Mouse (Mus musculus): ENCODE measurements around the gene Ifngr2. TPM values are rescaled to one million over a fixed set of nuclear protein-coding genes. Genes with fewer than 3 reads are reported as not detected.

Ifngr2 gene
- polyA plus RNA-seq, 1 experiment from 2014 or later, result 140 TPM

DNA sequence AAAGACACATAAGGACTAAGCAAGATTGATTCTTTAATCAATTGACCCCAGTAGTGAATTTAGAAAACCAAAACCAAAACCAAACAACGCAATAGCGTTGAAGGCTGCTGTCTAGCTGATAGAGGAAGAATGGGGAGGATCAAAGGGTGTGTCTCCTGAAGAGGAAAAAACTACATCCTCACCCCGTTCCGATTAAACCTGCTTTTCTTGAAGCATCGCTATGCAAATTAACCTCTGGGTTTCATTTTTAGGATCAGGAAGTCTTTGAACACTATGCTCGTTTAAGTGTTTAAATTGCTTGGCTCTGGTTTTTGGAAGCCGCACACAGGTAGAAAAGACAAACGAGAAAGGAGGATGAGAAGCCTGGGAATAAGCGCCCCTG, 49.5 kb downstream of the Ifngr2 start:
- no peak overlapping the region; a peak in 1 of 4 replicates for H3K27ac ChIP-seq (replicated peaks in 1 of 2; ENCODE audit: control insufficient read depth in 1 of 2, insufficient read depth in 1 of 2, low read depth in 2 of 2, low read length in 2 of 2)
- no peaks in the 10 kb centered on the region for H3K27me3 ChIP-seq (ENCODE audit: control insufficient read depth, insufficient read depth, low read length)
- no peaks in the 10 kb centered on the region for H3K9me3 ChIP-seq (ENCODE audit: control insufficient read depth, low read length)
- H3K9ac ChIP-seq (ENCODE audit: low read length), result peak overlapping the region; percentile 83
- no peaks in the 10 kb centered on the region for H3K36me3 ChIP-seq (ENCODE audit: control insufficient read depth, insufficient read depth, low read length)
- 19% methylated on average over 9 of the region's 9 CpGs for WGBS
- H3K4me2 ChIP-seq (ENCODE audit: low read length), result peak overlapping the region; percentile 82
- H3K4me1 ChIP-seq (ENCODE audit: control insufficient read depth in 2 of 2, insufficient read depth in 2 of 2, low read length in 2 of 2), result peaks cover 0 to 7% of the 10 kb centered on the region in 2 experiments; a peak in 2 of 4 replicates
- peak overlapping the region; percentile 80 to 88 for H3K4me3 ChIP-seq (ENCODE audit: control insufficient read depth in 1 of 2, insufficient read depth in 1 of 2, low read depth in 1 of 2, low read length in 2 of 2)
- ATAC-seq (ENCODE audit: insufficient number of reproducible peaks, insufficient read depth, low FRiP score, low read depth), result no peak

- under 1% methylated on average over 75 of the region's 75 CpGs for WGBS
- H3K9ac ChIP-seq (ENCODE audit: low read length), result peak overlapping the region; percentile 83
- no peaks in the 10 kb centered on the region for H3K9me3 ChIP-seq (ENCODE audit: control insufficient read depth, low read length)
- H3K4me1 ChIP-seq (ENCODE audit: control insufficient read depth in 2 of 2, insufficient read depth in 2 of 2, low read length in 2 of 2), result peaks cover 0 to 7% of the 10 kb centered on the region in 2 experiments; a peak in 2 of 4 replicates
- H3K4me3 ChIP-seq (ENCODE audit: control insufficient read depth in 1 of 2, insufficient read depth in 1 of 2, low read depth in 1 of 2, low read length in 2 of 2), result peak overlapping the region; percentile 80 to 88
- H3K36me3 ChIP-seq (ENCODE audit: control insufficient read depth, insufficient read depth, low read length), result no peaks in the 10 kb centered on the region
- H3K27me3 ChIP-seq (ENCODE audit: control insufficient read depth, insufficient read depth, low read length), result no peaks in the 10 kb centered on the region
- H3K27ac ChIP-seq (replicated peaks in 1 of 2; ENCODE audit: control insufficient read depth in 1 of 2, insufficient read depth in 1 of 2, low read depth in 2 of 2, low read length in 2 of 2), result peak overlapping the region; percentile 9 to 77; a peak in 2 of 4 replicates
- H3K4me2 ChIP-seq (ENCODE audit: low read length), result peak overlapping the region; percentile 82
- ATAC-seq (ENCODE audit: insufficient number of reproducible peaks, insufficient read depth, low FRiP score, low read depth), result peak; percentile 55
These were observed 50.2 kb downstream of the Ifngr2 start for GRCm38 (mm10) chr16:91596779-91597671.

DNA sequence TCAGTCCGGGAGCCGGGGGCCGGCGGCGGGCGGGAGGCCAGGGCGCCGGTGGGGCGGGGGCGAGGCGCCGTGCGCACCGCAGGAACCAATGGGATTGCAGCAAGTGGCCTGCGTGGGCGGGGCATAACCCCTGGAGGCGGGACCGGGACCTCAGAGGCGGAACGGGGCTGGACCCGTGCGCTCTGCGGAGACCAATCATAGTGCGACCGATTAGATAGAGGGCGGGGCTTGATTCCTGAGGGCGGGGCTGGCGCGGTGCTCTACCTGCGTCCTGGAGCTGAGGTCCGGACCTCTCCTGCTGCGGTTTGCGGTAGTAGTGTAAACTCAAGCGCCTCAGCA, 50.8 kb downstream of the Ifngr2 start, which contains the start of gene Tmem50b:
TSS of gene Tmem50b (minus strand) at position 129 of the 339 bp plus-strand sequence.
- ATAC-seq (ENCODE audit: insufficient number of reproducible peaks, insufficient read depth, low FRiP score, low read depth), result peak; percentile 99
- under 1% methylated on average over 34 of the region's 34 CpGs for WGBS
- peak within 1 kb of the TSS; percentile 9 to 77; a peak in 2 of 4 replicates for H3K27ac ChIP-seq (replicated peaks in 1 of 2; ENCODE audit: control insufficient read depth in 1 of 2, insufficient read depth in 1 of 2, low read depth in 2 of 2, low read length in 2 of 2)

GRCm38 (mm10) chr16:91599242-91599641, 52.4 kb downstream of the Ifngr2 start:
- Histone ChIP-seq H3K27me3 (ENCODE audit: control insufficient read depth, insufficient read depth, low read length) (no peaks in the 10 kb centered on the region), H3K4me3 (ENCODE audit: control insufficient read depth in 1 of 2, insufficient read depth in 1 of 2, low read depth in 1 of 2, low read length in 2 of 2) (no peak overlapping the region), H3K4me2 (ENCODE audit: low read length) (no peak overlapping the region), H3K9me3 (ENCODE audit: control insufficient read depth, low read length) (no peaks in the 10 kb centered on the region), H3K27ac (replicated peaks in 1 of 2; ENCODE audit: control insufficient read depth in 1 of 2, insufficient read depth in 1 of 2, low read depth in 2 of 2, low read length in 2 of 2) (no peak overlapping the region), H3K4me1 (ENCODE audit: control insufficient read depth in 2 of 2, insufficient read depth in 2 of 2, low read length in 2 of 2) (peaks cover 0 to 7% of the 10 kb centered on the region in 2 experiments; a peak in 2 of 4 replicates), H3K36me3 (ENCODE audit: control insufficient read depth, insufficient read depth, low read length) (no peaks in the 10 kb centered on the region), H3K9ac (ENCODE audit: low read length) (no peak overlapping the region)
- ATAC-seq (ENCODE audit: insufficient number of reproducible peaks, insufficient read depth, low FRiP score, low read depth), result no peak

More for the DNA sequence above, 50.8 kb downstream of the Ifngr2 start, which contains the start of gene Tmem50b:
- Histone ChIP-seq H3K9me3 (ENCODE audit: control insufficient read depth, low read length) (no peaks in the 10 kb centered on the region), H3K27me3 (ENCODE audit: control insufficient read depth, insufficient read depth, low read length) (no peaks in the 10 kb centered on the region), H3K4me2 (ENCODE audit: low read length) (peak within 1 kb of the TSS; percentile 82), H3K4me1 (ENCODE audit: control insufficient read depth in 2 of 2, insufficient read depth in 2 of 2, low read length in 2 of 2) (peaks cover 0 to 7% of the 10 kb centered on the region in 2 experiments; a peak in 2 of 4 replicates), H3K9ac (ENCODE audit: low read length) (peak within 1 kb of the TSS; percentile 83), H3K36me3 (ENCODE audit: control insufficient read depth, insufficient read depth, low read length) (no peaks in the 10 kb centered on the region), H3K4me3 (ENCODE audit: control insufficient read depth in 1 of 2, insufficient read depth in 1 of 2, low read depth in 1 of 2, low read length in 2 of 2) (peak within 1 kb of the TSS; percentile 80 to 88)

DNA sequence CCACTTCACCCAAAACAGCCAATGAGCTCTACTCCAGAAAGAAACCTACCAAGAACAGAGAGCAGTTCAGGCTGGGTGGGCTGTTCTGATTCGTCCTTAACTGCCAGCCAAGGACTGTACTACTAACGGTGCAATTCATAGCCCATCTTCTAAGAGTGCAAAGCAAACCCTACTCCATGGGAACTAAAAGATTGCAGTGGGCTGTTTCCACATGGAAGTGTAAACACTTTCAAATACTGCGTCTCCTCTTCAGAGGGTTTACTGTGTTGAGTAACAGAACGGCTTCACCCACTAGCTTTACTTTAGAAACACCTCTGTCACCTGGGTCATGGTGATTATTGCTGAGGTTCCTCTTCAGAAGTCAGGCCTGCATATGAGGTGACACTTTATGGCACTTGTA, 54.2 kb downstream of the Ifngr2 start:
- Histone ChIP-seq H3K9ac (ENCODE audit: low read length) (no peak overlapping the region), H3K4me1 (ENCODE audit: control insufficient read depth in 2 of 2, insufficient read depth in 2 of 2, low read length in 2 of 2) (peaks cover 0 to 7% of the 10 kb centered on the region in 2 experiments; a peak in 2 of 4 replicates), H3K4me2 (ENCODE audit: low read length) (no peak overlapping the region), H3K27me3 (ENCODE audit: control insufficient read depth, insufficient read depth, low read length) (no peaks in the 10 kb centered on the region), H3K4me3 (ENCODE audit: control insufficient read depth in 1 of 2, insufficient read depth in 1 of 2, low read depth in 1 of 2, low read length in 2 of 2) (no peak overlapping the region), H3K27ac (replicated peaks in 1 of 2; ENCODE audit: control insufficient read depth in 1 of 2, insufficient read depth in 1 of 2, low read depth in 2 of 2, low read length in 2 of 2) (no peak overlapping the region), H3K36me3 (ENCODE audit: control insufficient read depth, insufficient read depth, low read length) (no peaks in the 10 kb centered on the region), H3K9me3 (ENCODE audit: control insufficient read depth, low read length) (no peaks in the 10 kb centered on the region)
- WGBS, result 73% methylated on average over 4 of the region's 4 CpGs
- ATAC-seq (ENCODE audit: insufficient number of reproducible peaks, insufficient read depth, low FRiP score, low read depth), result no peak

- 70% methylated on average over 9 of the region's 9 CpGs for WGBS
- Histone ChIP-seq H3K27ac (replicated peaks in 1 of 2; ENCODE audit: control insufficient read depth in 1 of 2, insufficient read depth in 1 of 2, low read depth in 2 of 2, low read length in 2 of 2) (no peak overlapping the region), H3K4me1 (ENCODE audit: control insufficient read depth in 2 of 2, insufficient read depth in 2 of 2, low read length in 2 of 2) (peaks cover 0 to 2% of the 10 kb centered on the region in 2 experiments; a peak in 2 of 4 replicates), H3K4me2 (ENCODE audit: low read length) (no peak overlapping the region), H3K36me3 (ENCODE audit: control insufficient read depth, insufficient read depth, low read length) (no peaks in the 10 kb centered on the region), H3K27me3 (ENCODE audit: control insufficient read depth, insufficient read depth, low read length) (no peaks in the 10 kb centered on the region), H3K9ac (ENCODE audit: low read length) (no peak overlapping the region), H3K9me3 (ENCODE audit: control insufficient read depth, low read length) (no peaks in the 10 kb centered on the region), H3K4me3 (ENCODE audit: control insufficient read depth in 1 of 2, insufficient read depth in 1 of 2, low read depth in 1 of 2, low read length in 2 of 2) (no peak overlapping the region)
- ATAC-seq (ENCODE audit: insufficient number of reproducible peaks, insufficient read depth, low FRiP score, low read depth), result no peak
These were observed 54.8 kb downstream of the Ifngr2 start for GRCm38 (mm10) chr16:91601693-91602092.

DNA sequence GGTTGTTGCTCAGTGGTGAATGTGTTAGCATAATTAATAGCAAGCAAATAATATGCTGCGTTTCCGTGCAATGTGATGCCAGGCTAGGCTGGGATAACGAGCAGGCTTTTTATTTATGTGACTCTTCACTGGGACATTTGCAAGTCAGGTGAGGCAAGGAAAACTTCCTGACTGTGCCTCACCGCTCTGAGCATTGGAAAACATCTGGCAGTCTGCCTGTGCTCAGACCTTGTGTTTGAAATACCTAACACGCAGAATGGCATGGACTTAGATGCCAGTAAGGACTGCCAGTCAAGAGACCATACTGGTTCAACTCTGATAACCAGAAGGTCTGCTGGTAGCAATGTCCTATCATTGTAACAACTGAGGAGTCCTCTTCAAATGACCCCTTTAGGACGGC, 58.3 kb downstream of the Ifngr2 start:
- H3K27me3 ChIP-seq (ENCODE audit: control insufficient read depth, insufficient read depth, low read length), result no peaks in the 10 kb centered on the region
- H3K9ac ChIP-seq (ENCODE audit: low read length), result no peak overlapping the region
- no peak for ATAC-seq (ENCODE audit: insufficient number of reproducible peaks, insufficient read depth, low FRiP score, low read depth)
- no peak overlapping the region for H3K4me2 ChIP-seq (ENCODE audit: low read length)
- H3K27ac ChIP-seq (replicated peaks in 1 of 2; ENCODE audit: control insufficient read depth in 1 of 2, insufficient read depth in 1 of 2, low read depth in 2 of 2, low read length in 2 of 2), result no peak overlapping the region
- H3K9me3 ChIP-seq (ENCODE audit: control insufficient read depth, low read length), result no peaks in the 10 kb centered on the region
- no peaks in the 10 kb centered on the region for H3K36me3 ChIP-seq (ENCODE audit: control insufficient read depth, insufficient read depth, low read length)
- H3K4me3 ChIP-seq (ENCODE audit: control insufficient read depth in 1 of 2, insufficient read depth in 1 of 2, low read depth in 1 of 2, low read length in 2 of 2), result no peak overlapping the region
- WGBS, result 77% methylated on average over 6 of the region's 6 CpGs
- peaks cover 0 to 2% of the 10 kb centered on the region in 2 experiments; a peak in 2 of 4 replicates for H3K4me1 ChIP-seq (ENCODE audit: control insufficient read depth in 2 of 2, insufficient read depth in 2 of 2, low read length in 2 of 2)
